Mouse (Mus musculus) heart, postnatal 10 days (tissue): ENCODE results near the gene Pcsk7. TPM values are rescaled to one million over a fixed set of nuclear protein-coding genes. Genes with fewer than 3 reads are reported as not detected.

Source experiments
- DNase-seq, 2 experiments: peaks; one replicate each; pipeline ENCODE4 v3.0.0; 2021
- intact Hi-C: fragments of 180-260 bp; cut with DNase I; formaldehyde crosslinking; loops from one replicate; pipeline ENCODE4 v1.15.1; 2025
- microRNA-seq, 2 experiments: library from miRNA; unstranded; fragments of <30 nt; microRNA quantifications; one replicate each; pipeline ENCODE4 v1.2.0; 2022
- total RNA-seq, 2 experiments: library from RNA; stranded (reverse); gene quantifications; 2 replicates each; pipeline ENCODE4 v1.2.3; 2021

Gene Pcsk7
- total RNA-seq, 2 experiments from 2014 or later: 23.5 to 27.2 TPM

GRCm38 (mm10) chr9:45958851-45959250, 52.6 kb downstream of the Pcsk7 start:
- DNase-seq: no peak
- intact Hi-C loops: no loop called here

- intact Hi-C loops: no loop called here
Observed at GRCm38 (mm10) chr9:45959661-45960060, 53.4 kb downstream of the Pcsk7 start.

GRCm38 (mm10) chr9:45961855-45962254, 55.6 kb downstream of the Pcsk7 start:
- intact Hi-C loops: no loop called here
- peak; percentile 39 to 47 for DNase-seq

More at GRCm38 (mm10) chr9:45959661-45960060, 53.4 kb downstream of the Pcsk7 start:
- no peak for DNase-seq

- intact Hi-C loops: no loop called here
Observed at GRCm38 (mm10) chr9:45963577-45963976, 57.3 kb downstream of the Pcsk7 start.

GRCm38 (mm10) chr9:45976884-45977283, 70.6 kb downstream of the Pcsk7 start:
- intact Hi-C loops: no loop called here
- DNase-seq: no peak

More at GRCm38 (mm10) chr9:45963577-45963976, 57.3 kb downstream of the Pcsk7 start:
- DNase-seq: no peak

Small RNA genes lying within 50 kb of the gene (microRNA-seq; reads per million reads assigned to microRNA genes)
- gene Mir7087: 0.24 to 0.35 reads per million in 2 experiments

Other genes starting within 250 kb of the Pcsk7 start
- 10 to 100 TPM in 1 of 2 experiments, 1 to 10 TPM in 1; 9.4 to 11.3 TPM for gene Cep164, start 77.8 kb upstream of the Pcsk7 start, total RNA-seq
- gene Bace1, start 67.9 kb upstream of the Pcsk7 start, total RNA-seq: 10 to 100 TPM; 43.7 to 55.0 TPM
- 10 to 100 TPM; 33.5 to 35.9 TPM for gene Rnf214, start 414 bp downstream of the Pcsk7 start, total RNA-seq
- 10 to 100 TPM; 72.1 to 90.1 TPM for gene Tagln, start 29.6 kb downstream of the Pcsk7 start, total RNA-seq
- gene Sidt2, start 48.8 kb downstream of the Pcsk7 start, total RNA-seq: 10 to 100 TPM; 71.5 to 75.4 TPM
- gene Pafah1b2, start 106.2 kb downstream of the Pcsk7 start, total RNA-seq: 10 to 100 TPM; 85.1 to 87.3 TPM
- gene Sik3, start 106.3 kb downstream of the Pcsk7 start, total RNA-seq: 10 to 100 TPM; 61.8 to 72.7 TPM